Mouse (Mus musculus) small intestine, adult 2 months (tissue): Measurements from ENCODE around the gene Acbd4.

Source experiments
- CTCF ChIP-seq: fragments of 200-500 bp; IDR thresholded peaks from 2 replicates; pipeline ENCODE4 v1.5.1; 2012; ENCODE audit warnings: low read depth, mild to moderate bottlenecking, control low read depth, inconsistent platforms, low read length, moderate library complexity, mixed read lengths; ENCODE audit not compliant: insufficient replicate concordance, insufficient read length; ENCODE audit errors: extremely low read depth
- POLR2A ChIP-seq: fragments of 200-500 bp; IDR thresholded peaks from 2 replicates; pipeline ENCODE4 v1.6.1; 2012; ENCODE audit warnings: low read depth, mild to moderate bottlenecking, control low read depth, inconsistent platforms, low read length, moderate library complexity

DNA sequence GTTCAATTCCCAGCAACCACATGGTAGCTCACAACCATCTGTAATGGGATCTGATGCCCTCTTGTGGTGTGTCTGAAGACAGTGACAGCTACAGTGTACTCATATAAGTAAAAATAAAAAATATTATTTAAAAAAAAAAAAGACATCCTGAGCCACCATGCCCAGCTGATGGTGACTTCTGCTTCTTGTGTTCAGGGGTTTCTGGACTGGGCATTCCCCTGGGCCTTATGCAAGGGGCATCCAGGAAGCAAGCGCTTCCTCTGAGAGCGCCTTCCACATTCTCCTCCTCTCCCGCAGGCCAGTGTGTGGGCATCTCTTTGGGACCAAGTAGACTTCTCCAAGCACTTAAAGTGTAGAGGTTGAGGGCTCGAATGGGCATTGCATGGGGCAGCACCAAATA lies 44.9 kb downstream of the Acbd4 start:
- no peak for TF ChIP-seq POLR2A
- TF ChIP-seq CTCF, result no peak
